Mouse (Mus musculus) hindbrain, embryonic 15.5 days (tissue): Measurements from ENCODE around the gene Gdf5. TPM values are rescaled to one million over a fixed set of nuclear protein-coding genes. Genes with fewer than 3 reads are reported as not detected.
"Not testable (repeated sequence)": the region's sequence is repeated elsewhere in the genome, so short reads cannot be mapped to it uniquely, and the experiment has no call there.

ENCODE experiments used
- ATAC-seq: fragments of 200-750 bp; cut with Nextera tagmentation; 2 replicates; pipeline ENCODE4 v1.8.0; 2017; ENCODE audit warnings: low read depth, moderate number of reproducible peaks, moderate TSS enrichment; ENCODE audit not compliant: low FRiP score
- H3K27ac ChIP-seq: fragments of 300-500 bp; sonication (generic); replicated peaks from 2 replicates; pipeline ENCODE4 v1.5.1; 2015; ENCODE audit warnings: mild to moderate bottlenecking, inconsistent platforms
- H3K27me3 ChIP-seq: fragments of 300-500 bp; sonication (generic); 2 replicates; pipeline ENCODE4 v1.6.1; 2015; ENCODE audit warnings: control low read depth, inconsistent platforms
- H3K36me3 ChIP-seq: fragments of 300-500 bp; sonication (generic); 2 replicates; pipeline ENCODE4 v1.6.1; 2015; ENCODE audit warnings: control low read depth, inconsistent platforms
- H3K4me1 ChIP-seq: fragments of 300-500 bp; sonication (generic); replicated peaks from 2 replicates; pipeline ENCODE4 v1.6.1; 2015; ENCODE audit warnings: control low read depth, inconsistent platforms
- H3K4me2 ChIP-seq: fragments of 300-500 bp; sonication (generic); 2 replicates; pipeline ENCODE4 v1.6.1; 2015; ENCODE audit warnings: moderate library complexity, mild to moderate bottlenecking, inconsistent platforms
- H3K4me3 ChIP-seq: fragments of 300-500 bp; sonication (generic); 2 replicates; pipeline ENCODE4 v1.5.1; 2015; ENCODE audit warnings: mild to moderate bottlenecking, inconsistent platforms
- H3K9ac ChIP-seq: fragments of 300-500 bp; sonication (generic); 2 replicates; pipeline ENCODE4 v1.6.1; 2015; ENCODE audit warnings: inconsistent platforms
- H3K9me3 ChIP-seq: fragments of 300-500 bp; sonication (generic); 2 replicates; pipeline ENCODE4 v1.6.1; 2016; ENCODE audit warnings: control low read depth, inconsistent platforms
- WGBS: fragments of 180-500 bp; shearing (Covaris S2); methylation state at CpG from one replicate; pipeline ENCODE4 v1.1.7; 2015; 5-methylcytosine and 5-hydroxymethylcytosine counted together
- polyA plus RNA-seq: library from polyadenylated mRNA; unstranded; fragments of >200 nt; fragmentation: Nextera tagmentation; extraction: Ambion mirVana; gene quantifications from 2 replicates; pipeline ENCODE4 v1.2.1, GENCODE M21; 2015

Gene Gdf5
- polyA plus RNA-seq, 1 experiment from 2014 or later: 2.8 TPM

DNA sequence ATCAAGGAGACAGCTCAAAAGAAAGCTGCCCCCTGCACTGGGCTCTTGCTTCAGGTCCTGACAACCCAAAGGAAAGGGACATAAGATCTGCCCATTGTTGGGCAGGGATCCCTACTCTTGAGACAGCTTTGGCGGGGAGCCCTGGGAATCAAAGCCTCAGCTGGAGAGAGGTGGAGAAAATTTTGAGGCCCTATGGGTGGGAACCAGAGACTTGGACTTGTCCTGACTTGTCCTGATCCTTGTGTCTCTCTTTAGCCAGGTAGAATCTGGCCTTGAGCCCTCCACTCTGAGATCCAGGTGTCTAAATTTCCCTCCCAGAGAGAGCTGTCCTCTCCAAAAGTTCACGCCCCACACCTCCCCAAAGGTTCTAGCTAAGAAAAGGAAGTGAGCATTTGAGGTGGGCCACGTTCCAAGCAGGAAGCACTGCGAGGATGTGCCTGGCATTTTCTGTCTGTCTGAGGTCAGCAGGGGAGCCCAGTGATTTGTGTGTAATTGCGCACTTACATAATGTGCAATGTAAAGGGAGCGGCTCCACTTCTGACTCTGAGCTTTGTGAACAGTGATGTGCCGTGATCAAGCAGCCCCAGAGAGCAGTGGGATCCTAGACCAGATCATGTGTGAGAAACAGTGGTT is 5.2 kb downstream of the Gdf5 start:
- no peaks in the 10 kb centered on the region for H3K36me3 ChIP-seq
- H3K27ac ChIP-seq: no peak overlapping the region
- no peak overlapping the region for H3K4me3 ChIP-seq
- no peak overlapping the region for H3K4me2 ChIP-seq
- H3K9me3 ChIP-seq: no peaks in the 10 kb centered on the region
- no peak overlapping the region for H3K9ac ChIP-seq
- H3K4me1 ChIP-seq: peaks cover 8% of the 10 kb centered on the region
- ATAC-seq: no peak
- WGBS: 67% methylated on average over 7 of the region's 7 CpGs
- H3K27me3 ChIP-seq: no peaks in the 10 kb centered on the region

GRCm38 (mm10) chr2:155929531-155930442 is 15.4 kb downstream of the Gdf5 start, which contains the start of gene Uqcc1:
Gene Uqcc1 (minus strand): TSS chr2:155930310.
- Histone ChIP-seq H3K9ac (peak within 1 kb of the TSS; percentile 59), H3K36me3 (no peaks in the 10 kb centered on the region), H3K27me3 (no peaks in the 10 kb centered on the region), H3K4me1 (peaks cover 22% of the 10 kb centered on the region), H3K9me3 (no peaks in the 10 kb centered on the region), H3K27ac (peak within 1 kb of the TSS; percentile 89), H3K4me3 (peak within 1 kb of the TSS; percentile 77), H3K4me2 (peak within 1 kb of the TSS; percentile 80)
- WGBS: under 1% methylated on average over 38 of the region's 38 CpGs
- ATAC-seq: peak; percentile 98

GRCm38 (mm10) chr2:155928711-155929345 is 16.3 kb downstream of the Gdf5 start:
- WGBS: 84% methylated on average over 7 of the region's 7 CpGs

DNA sequence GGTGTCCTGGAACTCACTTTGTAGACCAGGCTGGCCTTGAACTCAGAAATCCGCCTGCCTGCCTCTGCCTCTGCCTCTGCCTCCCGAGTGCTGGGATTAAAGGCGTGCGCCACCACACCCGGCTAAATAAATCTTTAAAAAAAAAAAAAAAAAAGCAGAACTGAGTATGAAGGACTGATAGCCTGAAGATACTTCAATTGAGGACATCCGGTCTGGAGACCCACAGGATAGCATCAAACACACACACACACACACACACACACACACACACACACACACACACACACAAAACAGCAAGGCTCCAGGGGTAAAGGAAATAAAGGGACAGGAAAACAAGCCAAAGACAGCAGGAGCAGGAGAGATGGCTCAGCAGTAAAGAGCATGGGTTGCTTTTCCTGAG is 20.0 kb downstream of the Gdf5 start:
- not testable (repeated sequence) for H3K4me3 ChIP-seq, ATAC-seq, H3K27ac ChIP-seq, H3K9ac ChIP-seq, H3K36me3 ChIP-seq, H3K9me3 ChIP-seq, H3K4me2 ChIP-seq, H3K27me3 ChIP-seq
- peaks cover 14% of the 10 kb centered on the region for H3K4me1 ChIP-seq
- WGBS: 86% methylated on average over 6 of the region's 6 CpGs

More at GRCm38 (mm10) chr2:155928711-155929345, 16.3 kb downstream of the Gdf5 start:
- ATAC-seq: no peak
- Histone ChIP-seq H3K4me3 (peak overlapping the region; percentile 77), H3K4me2 (peak overlapping the region; percentile 80), H3K9me3 (no peaks in the 10 kb centered on the region), H3K4me1 (peaks cover 22% of the 10 kb centered on the region), H3K36me3 (no peaks in the 10 kb centered on the region), H3K9ac (no peak overlapping the region), H3K27me3 (no peaks in the 10 kb centered on the region), H3K27ac (no peak overlapping the region)

DNA sequence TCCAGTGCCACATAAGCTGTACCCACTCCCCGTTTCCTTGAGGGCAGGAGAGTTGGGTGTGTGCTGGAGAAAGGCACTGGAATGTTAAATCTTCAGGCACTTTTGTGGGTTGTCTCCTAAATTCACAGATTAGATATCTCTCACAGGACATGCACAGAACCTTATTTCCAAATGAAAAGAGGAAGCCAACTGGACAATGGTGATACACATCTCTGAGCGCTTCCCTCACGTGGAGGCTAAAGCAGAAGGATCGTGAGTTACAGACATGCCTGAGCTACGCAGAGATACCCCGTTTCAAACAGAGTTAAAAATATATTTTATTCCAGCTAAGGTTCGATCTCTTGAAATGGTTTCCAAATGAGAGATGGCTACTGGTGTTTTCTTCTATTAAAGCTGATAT is 22.0 kb downstream of the Gdf5 start:
- no peak overlapping the region for H3K4me3 ChIP-seq
- 96% methylated on average over 7 of the region's 7 CpGs for WGBS
- H3K9ac ChIP-seq: no peak overlapping the region
- ATAC-seq: no peak
- no peaks in the 10 kb centered on the region for H3K27me3 ChIP-seq
- H3K27ac ChIP-seq: no peak overlapping the region
- H3K4me2 ChIP-seq: no peak overlapping the region
- peaks cover 7% of the 10 kb centered on the region for H3K36me3 ChIP-seq
- peaks cover under 1% of the 10 kb centered on the region; the same call in 1 of the 2 replicates for H3K4me1 ChIP-seq
- H3K9me3 ChIP-seq: no peaks in the 10 kb centered on the region

DNA sequence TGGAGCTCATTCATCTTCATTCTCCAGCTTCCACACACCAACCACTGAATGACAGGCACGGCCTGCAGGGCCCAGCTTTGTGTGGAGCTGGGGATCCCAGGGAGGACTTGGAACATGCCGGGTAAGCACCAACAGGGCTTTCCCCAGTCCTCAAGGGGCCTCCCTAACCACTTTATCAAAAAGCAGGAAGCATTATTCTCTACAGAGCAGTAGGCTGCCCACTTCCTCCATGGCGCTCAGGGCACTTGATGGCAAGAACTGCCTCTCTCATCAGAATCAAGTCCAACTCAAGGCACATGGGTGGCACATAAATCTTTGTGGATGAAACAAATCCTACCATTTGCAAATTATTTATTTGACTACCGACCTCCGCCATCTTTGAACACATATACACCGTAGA is 30.5 kb downstream of the Gdf5 start:
- Histone ChIP-seq H3K9me3 (no peaks in the 10 kb centered on the region), H3K27ac (no peak overlapping the region), H3K27me3 (no peaks in the 10 kb centered on the region), H3K4me3 (no peak overlapping the region), H3K9ac (no peak overlapping the region), H3K4me1 (no peaks in the 10 kb centered on the region), H3K4me2 (no peak overlapping the region), H3K36me3 (peaks cover 38% of the 10 kb centered on the region)
- ATAC-seq: no peak
- WGBS: 92% methylated on average over 6 of the region's 6 CpGs

DNA sequence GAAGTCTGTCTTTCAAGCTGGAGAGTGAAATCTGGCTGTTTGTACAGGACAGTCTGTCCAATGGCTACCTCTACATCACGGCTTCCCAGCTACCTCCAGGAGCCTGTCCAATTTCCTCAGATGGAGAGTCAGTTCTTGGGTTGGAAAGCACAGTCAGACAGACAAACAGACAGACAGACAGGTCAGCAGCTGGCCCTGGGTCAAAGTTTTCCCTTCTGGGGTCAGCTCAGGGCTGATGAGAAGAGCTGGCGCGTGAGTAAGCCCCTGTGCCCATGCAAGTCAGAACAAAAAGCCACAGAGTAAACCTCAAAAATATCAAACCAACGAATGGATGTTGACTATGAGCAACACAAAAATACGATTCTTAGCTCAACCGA is 41.5 kb downstream of the Gdf5 start:
- H3K9ac ChIP-seq: no peak overlapping the region
- H3K4me2 ChIP-seq: no peak overlapping the region
- no peak overlapping the region for H3K4me3 ChIP-seq
- peaks cover 13% of the 10 kb centered on the region; the same call in 1 of the 2 replicates for H3K36me3 ChIP-seq
- WGBS: 97% methylated on average over 6 of the region's 6 CpGs
- H3K27me3 ChIP-seq: no peaks in the 10 kb centered on the region
- no peak for ATAC-seq
- no peaks in the 10 kb centered on the region for H3K9me3 ChIP-seq
- H3K27ac ChIP-seq: no peak overlapping the region
- no peaks in the 10 kb centered on the region for H3K4me1 ChIP-seq

DNA sequence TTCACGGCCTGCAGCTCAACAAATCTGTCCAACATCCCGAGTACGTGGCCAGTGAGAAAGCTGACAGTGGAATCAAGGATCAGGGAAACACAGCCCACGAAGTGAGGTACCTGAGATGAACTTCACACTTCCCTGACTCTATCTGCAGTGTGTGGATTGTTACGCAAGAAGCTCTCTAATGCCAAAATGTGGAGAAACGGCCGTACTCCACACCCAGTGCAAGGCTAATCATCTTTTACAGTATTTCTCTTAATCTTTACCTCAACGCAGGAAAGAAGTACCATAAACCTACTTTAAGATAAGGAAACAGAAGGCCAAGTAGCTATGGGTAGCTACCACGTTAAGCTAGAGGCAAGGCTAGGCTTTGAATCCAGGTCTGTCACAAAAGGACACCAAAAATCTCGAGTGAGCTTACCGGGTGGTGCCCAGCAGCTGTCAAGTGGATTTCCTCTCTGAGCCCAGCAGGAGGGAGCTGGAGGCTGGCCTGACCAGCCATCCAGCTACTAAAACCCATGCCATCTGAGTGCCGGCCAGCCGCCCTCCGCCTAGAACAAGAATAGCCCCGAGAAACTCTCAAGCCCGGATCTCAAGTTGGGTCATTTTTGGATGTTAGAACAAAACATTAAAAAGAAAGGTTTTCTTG is 42.1 kb downstream of the Gdf5 start:
- H3K9me3 ChIP-seq: no peaks in the 10 kb centered on the region
- H3K4me3 ChIP-seq: no peak overlapping the region
- H3K36me3 ChIP-seq: peaks cover 16% of the 10 kb centered on the region; the same call in 1 of the 2 replicates
- no peaks in the 10 kb centered on the region for H3K4me1 ChIP-seq
- H3K9ac ChIP-seq: no peak overlapping the region
- WGBS: 84% methylated on average over 16 of the region's 16 CpGs
- no peak overlapping the region for H3K4me2 ChIP-seq
- no peaks in the 10 kb centered on the region for H3K27me3 ChIP-seq
- no peak for ATAC-seq
- no peak overlapping the region for H3K27ac ChIP-seq

- Histone ChIP-seq H3K27ac (no peak overlapping the region), H3K4me3 (no peak overlapping the region), H3K36me3 (peaks cover 22% of the 10 kb centered on the region), H3K27me3 (no peaks in the 10 kb centered on the region), H3K9ac (no peak overlapping the region), H3K4me1 (no peaks in the 10 kb centered on the region), H3K9me3 (no peaks in the 10 kb centered on the region), H3K4me2 (no peak overlapping the region)
- 92% methylated on average over 16 of the region's 16 CpGs for WGBS
- ATAC-seq: no peak
Measured at GRCm38 (mm10) chr2:155895046-155895735, 50.0 kb downstream of the Gdf5 start.

GRCm38 (mm10) chr2:155894307-155895045 is 50.7 kb downstream of the Gdf5 start:
- Histone ChIP-seq H3K36me3 (peaks cover 18% of the 10 kb centered on the region), H3K9me3 (no peaks in the 10 kb centered on the region), H3K4me3 (no peak overlapping the region), H3K9ac (no peak overlapping the region), H3K4me2 (no peak overlapping the region), H3K4me1 (no peaks in the 10 kb centered on the region), H3K27ac (no peak overlapping the region), H3K27me3 (no peaks in the 10 kb centered on the region)
- no peak for ATAC-seq
- WGBS: 89% methylated on average over 13 of the region's 13 CpGs
